Mouse (Mus musculus) left cerebral cortex, adult 18-20 months (tissue): ENCODE measurements around the gene Rbfox3. TPM values are rescaled to one million over a fixed set of nuclear protein-coding genes. Genes with fewer than 3 reads are reported as not detected.

ENCODE experiments used
- DNase-seq, 2 experiments: peaks; one replicate each; pipeline ENCODE4 v3.0.0; 2021 to 2022; ENCODE audit warnings: low spot score in 2 of 2, mixed read lengths in 1 of 2
- total RNA-seq, 2 experiments: library from RNA; stranded (reverse); gene quantifications; 2 replicates each; pipeline ENCODE4 v1.2.3; 2021

Gene Rbfox3
- total RNA-seq, 2 experiments from 2014 or later: 301 to 331 TPM

- no peak for DNase-seq
Measured at GRCm38 (mm10) chr11:118883143-118883542, 28.3 kb downstream of the Rbfox3 start.

- no peak for DNase-seq
Measured at GRCm38 (mm10) chr11:118881786-118882495, 29.5 kb downstream of the Rbfox3 start.

GRCm38 (mm10) chr11:118879466-118880150 is 31.8 kb downstream of the Rbfox3 start:
- no peak for DNase-seq

GRCm38 (mm10) chr11:118878605-118879245 is 32.7 kb downstream of the Rbfox3 start:
- DNase-seq: no peak

- no peak for DNase-seq
Measured at GRCm38 (mm10) chr11:118875243-118875897, 36.0 kb downstream of the Rbfox3 start.

- no peak for DNase-seq
Measured at GRCm38 (mm10) chr11:118874487-118875095, 36.8 kb downstream of the Rbfox3 start.

- no peak for DNase-seq
Measured at GRCm38 (mm10) chr11:118874022-118874421, 37.4 kb downstream of the Rbfox3 start.

- DNase-seq: no peak
Measured at GRCm38 (mm10) chr11:118871527-118871926, 39.9 kb downstream of the Rbfox3 start.

GRCm38 (mm10) chr11:118863360-118863759 is 48.0 kb downstream of the Rbfox3 start:
- no peak for DNase-seq

- DNase-seq: peak; percentile 77 to 82
Measured at GRCm38 (mm10) chr11:118861801-118862431, 49.5 kb downstream of the Rbfox3 start.

- no peak for DNase-seq
Measured at GRCm38 (mm10) chr11:118861246-118861645, 50.2 kb downstream of the Rbfox3 start.

GRCm38 (mm10) chr11:118860812-118861211 is 50.6 kb downstream of the Rbfox3 start:
- no peak for DNase-seq

- no peak for DNase-seq
Measured at GRCm38 (mm10) chr11:118859839-118860238, 51.6 kb downstream of the Rbfox3 start.

- DNase-seq: no peak
Measured at GRCm38 (mm10) chr11:118858305-118858704, 53.1 kb downstream of the Rbfox3 start.

GRCm38 (mm10) chr11:118851391-118851790 is 60.0 kb downstream of the Rbfox3 start:
- DNase-seq: no peak

GRCm38 (mm10) chr11:118847986-118848385 is 63.4 kb downstream of the Rbfox3 start:
- no peak for DNase-seq

- peak in 1 of 2 experiments; percentile 59 for DNase-seq
Measured at GRCm38 (mm10) chr11:118840992-118841391, 70.4 kb downstream of the Rbfox3 start.

GRCm38 (mm10) chr11:118838167-118838566 is 73.2 kb downstream of the Rbfox3 start:
- no peak for DNase-seq

- DNase-seq: no peak
Measured at GRCm38 (mm10) chr11:118836889-118837288, 74.5 kb downstream of the Rbfox3 start.

- DNase-seq: no peak
Measured at GRCm38 (mm10) chr11:118832793-118833481, 78.5 kb downstream of the Rbfox3 start.
